Mouse (Mus musculus) spleen, adult 18-20 months (tissue): ENCODE data around the gene Olfr1242.

ENCODE experiments used
- DNase-seq, 2 experiments: peaks; one replicate each; pipeline ENCODE4 v3.0.0; 2022; ENCODE audit warnings: mixed read lengths in 2 of 2

Gene Olfr1242

DNA sequence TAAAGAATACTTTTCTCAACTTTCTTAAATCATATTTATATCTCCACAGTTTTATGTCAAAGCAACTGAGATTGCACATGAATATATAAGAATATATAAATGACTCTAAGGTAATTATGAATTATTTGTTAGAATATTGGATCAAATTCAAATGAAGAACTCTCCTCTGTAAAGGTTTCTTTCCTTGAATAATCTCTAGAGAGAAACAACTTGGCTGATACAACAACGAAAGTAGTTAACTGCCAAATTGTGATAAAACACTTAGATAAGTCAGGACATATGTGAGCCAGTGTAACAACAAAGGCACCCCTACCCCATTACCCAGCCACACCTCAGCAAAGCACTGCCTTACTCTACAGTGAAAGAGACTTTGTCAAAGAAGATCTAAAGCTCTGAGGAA, at the start of gene Olfr1242:
Gene Olfr1242 (minus strand): TSS at position 101 of the 400 bp plus-strand sequence.
- no peak for DNase-seq

DNA sequence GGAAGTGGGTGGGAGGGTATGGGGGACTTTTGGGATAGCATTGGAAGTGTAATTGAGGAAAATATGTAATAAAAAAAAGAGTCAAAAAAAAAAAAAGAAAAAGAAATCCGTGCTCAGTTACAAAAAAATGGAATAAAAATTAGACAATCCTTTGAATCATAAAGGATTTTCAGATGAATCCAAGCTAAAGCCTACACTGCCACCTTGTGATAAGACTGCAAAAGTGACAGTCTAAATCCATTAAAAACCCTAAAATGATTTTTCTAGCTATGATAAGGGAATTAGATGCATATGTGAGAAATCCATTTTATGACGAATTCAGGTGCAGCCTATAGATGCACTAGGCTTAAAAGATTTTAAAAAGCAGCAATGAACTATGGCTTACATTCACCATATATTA, 46.4 kb upstream of the Olfr1242 start:
- no peak for DNase-seq

DNA sequence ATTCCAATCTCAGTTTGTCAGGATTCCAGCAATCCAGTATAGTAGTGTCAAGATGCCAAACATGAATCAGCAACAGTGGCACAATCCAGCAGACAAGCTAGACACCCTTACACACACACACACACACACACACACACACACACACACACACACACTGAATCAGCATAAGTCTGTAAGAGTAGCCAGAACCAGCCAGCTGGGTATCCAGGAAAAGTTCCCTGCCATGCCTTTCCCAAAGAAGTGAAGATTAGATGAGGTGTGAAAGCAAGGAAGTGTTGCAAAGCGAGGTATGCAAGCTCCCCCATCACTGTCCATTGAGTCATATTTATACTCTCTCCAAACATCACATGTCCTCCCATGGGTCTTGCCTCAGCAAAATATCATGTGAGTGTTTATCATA, 41.8 kb upstream of the Olfr1242 start:
- no peak for DNase-seq

DNA sequence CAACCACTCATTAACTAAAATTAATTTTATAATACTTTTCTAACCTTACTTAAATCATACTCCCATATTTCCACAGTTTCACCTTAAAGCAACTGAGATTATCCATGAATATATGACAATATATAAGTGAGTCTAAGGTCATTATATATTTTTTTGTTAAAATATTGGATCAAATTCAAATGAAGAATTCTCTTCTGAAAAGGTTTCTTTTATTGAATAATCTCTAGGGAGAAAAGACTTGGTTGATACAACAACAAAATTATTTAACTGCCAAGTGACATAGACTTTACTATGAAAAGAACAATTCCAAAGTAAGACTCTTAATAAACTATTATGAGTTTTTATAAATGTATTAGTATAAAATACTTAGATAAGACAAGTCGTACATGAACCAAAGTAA, 33.3 kb upstream of the Olfr1242 start, which contains the start of gene Olfr1243:
Gene Olfr1243 (minus strand): TSS at position 101 of the 400 bp plus-strand sequence.
- DNase-seq, result no peak

DNA sequence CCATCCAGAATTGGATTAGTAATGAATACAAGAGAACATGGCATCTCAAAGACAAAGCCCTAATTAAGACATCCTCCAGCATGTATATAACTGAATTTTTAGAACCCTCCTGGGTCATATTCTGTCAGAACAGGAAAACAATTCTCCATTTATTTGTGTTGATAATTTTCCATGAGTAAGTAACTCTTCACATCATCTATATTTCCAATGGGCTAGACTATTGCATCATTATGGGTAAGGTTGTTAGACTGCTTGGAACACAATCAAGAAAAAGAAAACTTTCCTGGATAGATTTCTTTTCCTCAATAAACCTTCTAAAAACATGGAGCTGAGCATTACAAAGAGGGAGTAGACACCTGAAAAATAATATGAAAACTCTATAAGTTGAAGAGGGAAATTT, 11.1 kb downstream of the Olfr1242 start, which contains the start of gene Olfr1241:
Gene Olfr1241 (minus strand): TSS at position 101 of the 400 bp plus-strand sequence.
- DNase-seq, result no peak

DNA sequence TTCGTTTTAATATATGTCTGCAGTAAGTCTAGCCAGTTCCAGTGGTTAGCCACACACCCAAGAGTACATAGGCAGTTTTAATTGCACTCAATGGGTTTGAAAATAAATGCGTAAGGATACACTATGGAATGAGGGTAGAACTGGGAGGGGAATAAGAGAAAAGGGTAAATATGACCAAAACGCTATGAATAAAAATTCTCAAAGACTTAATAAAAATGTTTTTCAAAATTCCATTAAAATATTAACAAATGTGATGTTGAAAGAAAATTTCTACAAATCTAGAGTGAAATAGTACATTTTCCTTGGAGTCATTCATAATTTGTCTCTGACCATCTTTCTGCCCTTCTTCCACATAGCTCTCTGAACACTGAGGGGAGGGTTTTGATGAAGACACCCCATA, 55.2 kb downstream of the Olfr1242 start, which contains the start of gene Olfr1240:
Gene Olfr1240 (minus strand): TSS at position 101 of the 400 bp plus-strand sequence.
- no peak for DNase-seq
